20 mouse cellular contexts compared by ENCODE assay signal in genomic region chr3:138479489-138479888, GRCm38 (mm10). TPM values are rescaled to one million over a fixed set of nuclear protein-coding genes. Genes with fewer than 3 reads are reported as not detected.
DNase-seq lines count a peak whose midpoint lies in the region; ATAC-seq and TF ChIP-seq lines count a peak whose summit lies in the region.
"Had no signal": no experiment of that assay in that cellular context is flagged by ENCODE, and none has a peak within 500 bp of the region (broad histone marks: within the 10 kb centered on the region; RNA-seq: fewer than 3 reads in every experiment).

No protein-coding gene starts in this region.

- H3K4me2 ChIP-seq in heart, embryonic 11.5 days: no peak overlapping the region
- no peak overlapping the region for H3K4me2 ChIP-seq in liver, embryonic 15.5 days
- no peak overlapping the region for H3K4me2 ChIP-seq in hindbrain, postnatal 0 days (ENCODE audit: low read depth, low read length)
- H3K4me2 ChIP-seq: embryonic facial prominence, embryonic 13.5 days; forebrain, embryonic 13.5 days; hindbrain, embryonic 12.5 days had no signal

- H3K4me1 ChIP-seq in heart, embryonic 11.5 days (ENCODE audit: control insufficient read depth, insufficient read depth, low read length): peaks cover 5% of the 10 kb centered on the region; the same call in 1 of the 2 replicates
- H3K4me1 ChIP-seq in liver, embryonic 15.5 days (replicated peaks): peaks cover 23% of the 10 kb centered on the region
- H3K4me1 ChIP-seq in hindbrain, postnatal 0 days (ENCODE audit: insufficient read depth, low read length): no peaks in the 10 kb centered on the region
- no peaks in the 10 kb centered on the region for H3K4me1 ChIP-seq in cerebellum, adult 2 months (ENCODE audit: control insufficient read depth, insufficient read depth, low read length)
- H3K4me1 ChIP-seq: embryonic facial prominence, embryonic 13.5 days; hindbrain, embryonic 12.5 days had no signal

- no peak for TF ChIP-seq CTCF in hindbrain, postnatal 0 days (IDR thresholded peaks at IDR 0.05; ENCODE audit: low read depth)
- no peak for TF ChIP-seq CTCF in cerebellum, adult 2 months (IDR thresholded peaks at IDR 0.05; ENCODE audit: borderline replicate concordance, insufficient read depth, low read depth, low read length)

- 86% methylated on average over 8 of the region's 8 CpGs for WGBS in heart, embryonic 11.5 days (ENCODE audit: insufficient replicate concordance)
- 48% methylated on average over 8 of the region's 8 CpGs for WGBS in liver, embryonic 15.5 days (ENCODE audit: insufficient replicate concordance)
- WGBS in hindbrain, postnatal 0 days: 97% methylated on average over 8 of the region's 8 CpGs
- WGBS in cerebellum, adult 2 months: 97% methylated on average over 8 of the region's 8 CpGs

- no peak overlapping the region for H3K4me3 ChIP-seq in heart, embryonic 11.5 days (ENCODE audit: low read depth, low read length)
- H3K4me3 ChIP-seq in liver, embryonic 15.5 days (replicated peaks): no peak overlapping the region
- no peak overlapping the region for H3K4me3 ChIP-seq in hindbrain, postnatal 0 days (ENCODE audit: low read length)
- no peak overlapping the region for H3K4me3 ChIP-seq in cerebellum, adult 2 months (replicated peaks; ENCODE audit: insufficient read depth, low read depth, low read length)
- H3K4me3 ChIP-seq: embryonic facial prominence, embryonic 13.5 days; forebrain, embryonic 13.5 days; hindbrain, embryonic 12.5 days had no signal

- H3K36me3 ChIP-seq in heart, embryonic 11.5 days (ENCODE audit: control insufficient read depth, insufficient read depth, low read length): peaks cover 7% of the 10 kb centered on the region
- peaks cover 59% of the 10 kb centered on the region for H3K36me3 ChIP-seq in liver, embryonic 15.5 days (replicated peaks)
- H3K36me3 ChIP-seq in hindbrain, postnatal 0 days (ENCODE audit: insufficient read depth, low read length): peaks cover 15% of the 10 kb centered on the region

- no peak for TF ChIP-seq POLR2A in cerebellum, adult 2 months (IDR thresholded peaks at IDR 0.05; ENCODE audit: borderline replicate concordance, insufficient read depth, low read length)

- H3K27ac ChIP-seq in heart, embryonic 11.5 days (ENCODE audit: low read depth, low read length): no peak overlapping the region
- no peak overlapping the region for H3K27ac ChIP-seq in liver, embryonic 15.5 days (replicated peaks)
- H3K27ac ChIP-seq in hindbrain, postnatal 0 days: no peak overlapping the region
- H3K27ac ChIP-seq in cerebellum, adult 2 months (ENCODE audit: insufficient read depth, low read length): no peak overlapping the region
- H3K27ac ChIP-seq: embryonic facial prominence, embryonic 13.5 days; forebrain, embryonic 13.5 days; hindbrain, embryonic 12.5 days had no signal

- ATAC-seq in heart, embryonic 11.5 days (replicated peaks; ENCODE audit: insufficient number of reproducible peaks, low FRiP score, low TSS enrichment): no peak
- 0 out of 2 replicates have a peak, but pooled peaks have one; percentile 26 for ATAC-seq in common myeloid progenitor, adult 5-6 weeks (replicated peaks; ENCODE audit: low read depth, poor library complexity, severe bottlenecking)
- peak; percentile 64 for ATAC-seq in liver, embryonic 15.5 days (ENCODE audit: insufficient read depth)
- no peak for ATAC-seq in hindbrain, postnatal 0 days
- ATAC-seq: CD4-positive, CD25-positive, alpha-beta regulatory T cell, adult 4 months; forebrain, embryonic 13.5 days; forebrain, postnatal 0 days; hindbrain, embryonic 16.5 days had no signal

- no peaks in the 10 kb centered on the region for H3K9me3 ChIP-seq in heart, embryonic 11.5 days (replicated peaks; ENCODE audit: control insufficient read depth, low read length)
- H3K9me3 ChIP-seq in liver, embryonic 15.5 days (replicated peaks): no peaks in the 10 kb centered on the region
- no peaks in the 10 kb centered on the region for H3K9me3 ChIP-seq in hindbrain, postnatal 0 days (ENCODE audit: low read length)
- H3K9me3 ChIP-seq: embryonic facial prominence, embryonic 13.5 days; forebrain, embryonic 13.5 days; hindbrain, embryonic 12.5 days had no signal

- DNase-seq in heart, adult 11 months: peak; percentile 50
- DNase-seq in hindbrain, postnatal 0 days (ENCODE audit: low spot score): no peak
- no peak for DNase-seq in cerebellum, adult 2 months
- no peak for DNase-seq in spleen, postnatal 36 days (ENCODE audit: low spot score in 2 of 2)
- DNase-seq: adrenal gland, postnatal 14 days; B cell, adult 2 months; cerebellum, adult 8-10 months; cerebellum, postnatal 14 days; forebrain, postnatal 0 days; gastrocnemius, postnatal 14 days; heart, postnatal 10 days; heart, postnatal 4 days had no signal

- no peak overlapping the region for H3K9ac ChIP-seq in heart, embryonic 11.5 days (ENCODE audit: low read depth, low read length)
- H3K9ac ChIP-seq in liver, embryonic 15.5 days: no peak overlapping the region
- no peak overlapping the region for H3K9ac ChIP-seq in hindbrain, postnatal 0 days (replicated peaks; ENCODE audit: low read length)
- H3K9ac ChIP-seq: embryonic facial prominence, embryonic 13.5 days; forebrain, embryonic 13.5 days; forebrain, postnatal 0 days; hindbrain, embryonic 12.5 days had no signal

- H3K27me3 ChIP-seq in heart, embryonic 11.5 days (ENCODE audit: control insufficient read depth, insufficient read depth, low read length): no peaks in the 10 kb centered on the region
- no peaks in the 10 kb centered on the region for H3K27me3 ChIP-seq in liver, embryonic 15.5 days
- H3K27me3 ChIP-seq in hindbrain, postnatal 0 days (ENCODE audit: insufficient read depth, low read length): no peaks in the 10 kb centered on the region
- no peaks in the 10 kb centered on the region for H3K27me3 ChIP-seq in cerebellum, adult 2 months (ENCODE audit: control insufficient read depth, insufficient read depth, low read length)
- H3K27me3 ChIP-seq: embryonic facial prominence, embryonic 13.5 days; forebrain, embryonic 13.5 days; hindbrain, embryonic 12.5 days had no signal

RNA-seq across cellular contexts. Expression of gene Metap1, which starts 9.8 kb away (rescaled TPM):
- polyA plus RNA-seq in heart, embryonic 11.5 days (2014; fragmentation: Nextera tagmentation; extraction: Ambion mirVana): 48.0 and 49.1 TPM in 2 replicates
- total RNA-seq in common myeloid progenitor, adult 5-6 weeks (2017): 48.5 and 61.1 TPM in 2 replicates
- polyA plus RNA-seq in liver, embryonic 15.5 days (2015; fragmentation: Nextera tagmentation; extraction: Ambion mirVana): 20.8 and 22.1 TPM in 2 replicates
- 46.3 and 55.0 TPM in 2 replicates for total RNA-seq in hindbrain, postnatal 0 days (2014; rRNA removed)
- 40.6 and 43.6 TPM in 2 replicates for polyA plus RNA-seq in hindbrain, postnatal 0 days (2015; fragmentation: Nextera tagmentation; extraction: Ambion mirVana)
- 43.1 and 45.3 TPM in 2 replicates for polyA plus RNA-seq in cerebellum, adult 2 months (2012; rRNA removed)

RNA-seq across cellular contexts. Expression of gene Adh5, which starts 36.6 kb away (rescaled TPM):
- 166 and 176 TPM in 2 replicates for polyA plus RNA-seq in heart, embryonic 11.5 days (2014; fragmentation: Nextera tagmentation; extraction: Ambion mirVana)
- 139 and 141 TPM in 2 replicates for total RNA-seq in common myeloid progenitor, adult 5-6 weeks (2017)
- 119 and 142 TPM in 2 replicates for polyA plus RNA-seq in liver, embryonic 15.5 days (2015; fragmentation: Nextera tagmentation; extraction: Ambion mirVana)
- 78.8 and 88.6 TPM in 2 replicates for total RNA-seq in hindbrain, postnatal 0 days (2014; rRNA removed)
- polyA plus RNA-seq in hindbrain, postnatal 0 days (2015; fragmentation: Nextera tagmentation; extraction: Ambion mirVana): 184 and 195 TPM in 2 replicates
- polyA plus RNA-seq in cerebellum, adult 2 months (2012; rRNA removed): 84.3 and 84.6 TPM in 2 replicates

RNA-seq across cellular contexts. Expression of gene Eif4e, which starts 46.5 kb away (rescaled TPM):
- 323 and 330 TPM in 2 replicates for polyA plus RNA-seq in heart, embryonic 11.5 days (2014; fragmentation: Nextera tagmentation; extraction: Ambion mirVana)
- total RNA-seq in common myeloid progenitor, adult 5-6 weeks (2017): 197 and 200 TPM in 2 replicates
- 156 and 163 TPM in 2 replicates for polyA plus RNA-seq in liver, embryonic 15.5 days (2015; fragmentation: Nextera tagmentation; extraction: Ambion mirVana)
- 54.2 and 94.0 TPM in 2 replicates for total RNA-seq in hindbrain, postnatal 0 days (2014; rRNA removed)
- 259 and 290 TPM in 2 replicates for polyA plus RNA-seq in hindbrain, postnatal 0 days (2015; fragmentation: Nextera tagmentation; extraction: Ambion mirVana)
- polyA plus RNA-seq in cerebellum, adult 2 months (2012; rRNA removed): 137 and 138 TPM in 2 replicates

Comparison
In these comparisons a context has a peak if more than half of its experiments do, and no peak if none do; other contexts are left out.
1. ATAC-seq: peak in common myeloid progenitor, adult 5-6 weeks (single experiment) and liver, embryonic 15.5 days (single experiment); none in heart, embryonic 11.5 days (single experiment) and hindbrain, postnatal 0 days (single experiment).